Mouse (Mus musculus) cerebellum, adult 2 months (tissue): ENCODE data around the gene Rgr.

Experiments used
- CTCF ChIP-seq: fragments of 200-500 bp; IDR thresholded peaks from 2 replicates; pipeline ENCODE4 v1.5.1; 2011; ENCODE audit warnings: low read depth, mild to moderate bottlenecking, control low read depth, low read length, moderate library complexity, borderline replicate concordance; ENCODE audit not compliant: insufficient read depth
- POLR2A ChIP-seq: fragments of 200-500 bp; IDR thresholded peaks from 2 replicates; pipeline ENCODE4 v1.6.1; 2011; ENCODE audit warnings: low read length, control low read depth, borderline replicate concordance; ENCODE audit not compliant: insufficient read depth

GRCm38 (mm10) chr14:37009686-37010085, 39.1 kb downstream of the Rgr start:
- TF ChIP-seq CTCF (no peak), POLR2A (no peak)
